Mouse (Mus musculus): ENCODE data around the gene Rhebl1. TPM values are rescaled to one million over a fixed set of nuclear protein-coding genes. Genes with fewer than 3 reads are reported as not detected.
"Not testable (repeated sequence)": the region's sequence is repeated elsewhere in the genome, so short reads cannot be mapped to it uniquely, and the experiment has no call there.

Gene Rhebl1
- total and polyA plus RNA-seq, 3 experiments: 10.1 to 16.6 TPM; not detected in 1

- H3K9me3 ChIP-seq (replicated peaks; ENCODE audit: insufficient read depth, low read length); H3K4me1 ChIP-seq (ENCODE audit: control insufficient read depth in 1 of 2, insufficient read depth in 2 of 2, low read length in 2 of 2); H3K27me3 ChIP-seq (ENCODE audit: control insufficient read depth in 1 of 2, insufficient read depth in 2 of 2, low read length in 2 of 2): not testable (repeated sequence)
- H3K9ac ChIP-seq (ENCODE audit: control insufficient read depth, low read depth, low read length, poor library complexity, severe bottlenecking): peak overlapping the region; percentile 86
- peak overlapping the region; percentile 93 for H3K27ac ChIP-seq (ENCODE audit: control insufficient read depth, low read depth, low read length)
- H3K4me3 ChIP-seq (ENCODE audit: control insufficient read depth in 1 of 2, insufficient read depth in 1 of 2, low read depth in 2 of 2, low read length in 2 of 2): peak overlapping the region; percentile 61 to 83
- peak; percentile 65 for DNase-seq (ENCODE audit: low read depth, low spot score)
- peaks cover 2 to 12% of the 10 kb centered on the region in 2 experiments; a peak in 3 of 4 replicates for H3K36me3 ChIP-seq (ENCODE audit: control insufficient read depth in 1 of 2, insufficient read depth in 2 of 2, low read length in 2 of 2)
- peak; percentile 91 for TF ChIP-seq MAX (IDR thresholded peaks at IDR 0.05; ENCODE audit: low read length)
- TF ChIP-seq MYC (IDR thresholded peaks at IDR 0.05; ENCODE audit: low read depth, low read length): peak; percentile 88
- peak; percentile 12; the same call in 1 of the 2 replicates for TF ChIP-seq BHLHE40 (IDR thresholded peaks at IDR 0.05; ENCODE audit: borderline replicate concordance, low read depth, low read length)
- TF ChIP-seq MXI1 (IDR thresholded peaks at IDR 0.05; ENCODE audit: low read depth, low read length): peak; percentile 95
- TF ChIP-seq USF1 (IDR thresholded peaks at IDR 0.05; ENCODE audit: low read depth, low read length): peak; percentile 69
- TF ChIP-seq SIN3A (IDR thresholded peaks at IDR 0.05; ENCODE audit: low read length): peak; percentile 18
- TF ChIP-seq HCFC1 (IDR thresholded peaks at IDR 0.05; ENCODE audit: low read depth, low read length): 0 out of 2 replicates have a peak, but pooled peaks have one; percentile 11
- peak; percentile 30; the same call in 1 of the 2 replicates for TF ChIP-seq SMC3 (IDR thresholded peaks at IDR 0.05; ENCODE audit: low read depth, low read length)
- 0 out of 2 replicates have a peak, but pooled peaks have one; percentile 56 for TF ChIP-seq MAZ (IDR thresholded peaks at IDR 0.05; ENCODE audit: low read depth, low read length)
- peak; percentile 44; the same call in 1 of the 2 replicates for TF ChIP-seq ETS1 (IDR thresholded peaks at IDR 0.05; ENCODE audit: low read depth, low read length)
- peaks cover 21% of the 10 kb centered on the region for H3K79me2 ChIP-seq (ENCODE audit: control insufficient read depth, insufficient read depth, low read length, poor library complexity)
Measured at GRCm38 (mm10) chr15:98933004-98933671, 38.8 kb upstream of the Rhebl1 start.

- Histone ChIP-seq H3K4me3 (ENCODE audit: control insufficient read depth in 1 of 2, insufficient read depth in 1 of 2, low read depth in 2 of 2, low read length in 2 of 2) (no peak overlapping the region), H3K9ac (ENCODE audit: control insufficient read depth, low read depth, low read length, poor library complexity, severe bottlenecking) (no peak overlapping the region), H3K27me3 (ENCODE audit: control insufficient read depth in 1 of 2, insufficient read depth in 2 of 2, low read length in 2 of 2) (no peaks in the 10 kb centered on the region), H3K36me3 (ENCODE audit: control insufficient read depth in 1 of 2, insufficient read depth in 2 of 2, low read length in 2 of 2) (peaks cover 2 to 5% of the 10 kb centered on the region in 2 experiments; a peak in 3 of 4 replicates), H3K4me1 (ENCODE audit: control insufficient read depth in 1 of 2, insufficient read depth in 2 of 2, low read length in 2 of 2) (peaks cover 2 to 3% of the 10 kb centered on the region in 2 experiments; a peak in 3 of 4 replicates), H3K27ac (ENCODE audit: control insufficient read depth, low read depth, low read length) (no peak overlapping the region), H3K9me3 (replicated peaks; ENCODE audit: insufficient read depth, low read length) (no peaks in the 10 kb centered on the region), H3K79me2 (ENCODE audit: control insufficient read depth, insufficient read depth, low read length, poor library complexity) (peaks cover 21% of the 10 kb centered on the region)
- DNase-seq (ENCODE audit: low read depth, low spot score): no peak
- no peak for TF ChIP-seq RCOR1 (IDR thresholded peaks at IDR 0.05; ENCODE audit: low read depth, low read length)
- TF ChIP-seq ZC3H11A (IDR thresholded peaks at IDR 0.05; ENCODE audit: low read depth, low read length): no peak
- TF ChIP-seq ZNF384 (IDR thresholded peaks at IDR 0.05; ENCODE audit: low read depth, low read length): no peak
- TF ChIP-seq EP300 (IDR thresholded peaks at IDR 0.05; ENCODE audit: low read depth in 1 of 2, low read length in 2 of 2): no peak
- no peak for TF ChIP-seq NELFE (IDR thresholded peaks at IDR 0.05; ENCODE audit: low read depth, low read length)
- TF ChIP-seq CHD2 (IDR thresholded peaks at IDR 0.05; ENCODE audit: low read length): no peak; the same call in 1 of the 2 replicates
- TF ChIP-seq CHD1 (IDR thresholded peaks at IDR 0.05; ENCODE audit: low read depth, low read length): no peak
- peak in 1 of 2 experiments; percentile 19; a peak in 2 of 4 replicates for TF ChIP-seq POLR2A (IDR thresholded peaks at IDR 0.05; ENCODE audit: control insufficient read depth in 1 of 2, insufficient read depth in 1 of 2, low read depth in 1 of 2, low read length in 2 of 2, poor library complexity in 1 of 2)
- peak; percentile 76 for TF ChIP-seq ZMIZ1 (IDR thresholded peaks at IDR 0.05; ENCODE audit: low read depth, low read length)
- no peak for TF ChIP-seq RAD21 (IDR thresholded peaks at IDR 0.05; ENCODE audit: low read depth, low read length)
- TF ChIP-seq HCFC1 (IDR thresholded peaks at IDR 0.05; ENCODE audit: low read depth, low read length): no peak
- TF ChIP-seq ZKSCAN1 (IDR thresholded peaks at IDR 0.05; ENCODE audit: low read depth, low read length): no peak
- TF ChIP-seq BHLHE40 (IDR thresholded peaks at IDR 0.05; ENCODE audit: borderline replicate concordance, low read depth, low read length): no peak
- TF ChIP-seq TAL1 (IDR thresholded peaks at IDR 0.05; ENCODE audit: low read length): no peak
- no peak for TF ChIP-seq MXI1 (IDR thresholded peaks at IDR 0.05; ENCODE audit: low read depth, low read length)
- no peak for TF ChIP-seq ETS1 (IDR thresholded peaks at IDR 0.05; ENCODE audit: low read depth, low read length)
- no peak for TF ChIP-seq UBTF (IDR thresholded peaks at IDR 0.05; ENCODE audit: borderline replicate concordance, insufficient read depth, low read depth, low read length)
- TF ChIP-seq TBP (IDR thresholded peaks at IDR 0.05; ENCODE audit: low read depth, low read length): no peak
- TF ChIP-seq GABPA (IDR thresholded peaks at IDR 0.05; ENCODE audit: low read depth, low read length): no peak
- no peak for TF ChIP-seq MAX (IDR thresholded peaks at IDR 0.05; ENCODE audit: low read length)
- TF ChIP-seq MAZ (IDR thresholded peaks at IDR 0.05; ENCODE audit: low read depth, low read length): no peak
- TF ChIP-seq POLR2AphosphoS5 (IDR thresholded peaks at IDR 0.05; ENCODE audit: borderline replicate concordance, low read depth, low read length): no peak
- no peak for TF ChIP-seq MEF2A (IDR thresholded peaks at IDR 0.05; ENCODE audit: extremely low read depth, insufficient replicate concordance, low read depth, low read length, poor library complexity, severe bottlenecking)
- no peak for TF ChIP-seq SIN3A (IDR thresholded peaks at IDR 0.05; ENCODE audit: low read length)
- no peak; the same call in 1 of the 2 replicates for TF ChIP-seq POLR2AphosphoS2 (IDR thresholded peaks at IDR 0.05; ENCODE audit: low read length)
- peak; percentile 24; the same call in 1 of the 2 replicates for TF ChIP-seq SMC3 (IDR thresholded peaks at IDR 0.05; ENCODE audit: low read depth, low read length)
Measured at GRCm38 (mm10) chr15:98930998-98931397, 36.7 kb upstream of the Rhebl1 start.
